Mouse (Mus musculus): ENCODE data around the gene Mtg1. TPM values are rescaled to one million over a fixed set of nuclear protein-coding genes. Genes with fewer than 3 reads are reported as not detected.

The Mtg1 gene
- total RNA-seq, 2 experiments from 2014 or later: 14.4 to 21.0 TPM

DNA sequence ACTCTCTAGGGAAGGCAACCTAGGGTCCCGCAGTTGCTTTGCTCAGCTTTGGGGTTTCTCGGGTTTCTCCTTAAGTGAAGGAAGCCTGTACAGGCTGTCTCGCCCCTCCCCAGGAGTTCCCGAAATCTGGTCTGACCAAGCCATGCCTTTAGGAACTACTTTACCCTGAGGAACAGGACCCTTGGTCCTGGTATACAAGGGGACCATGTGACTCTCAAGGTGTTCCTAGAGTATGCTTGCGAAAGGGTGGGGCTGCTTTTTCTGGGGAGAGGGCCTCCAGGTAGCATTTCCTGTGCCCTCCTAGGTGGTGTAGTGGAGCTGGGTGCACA is 11.4 kb upstream of the Mtg1 start:
- ATAC-seq (replicated peaks; ENCODE audit: poor library complexity, severe bottlenecking): no peak

DNA sequence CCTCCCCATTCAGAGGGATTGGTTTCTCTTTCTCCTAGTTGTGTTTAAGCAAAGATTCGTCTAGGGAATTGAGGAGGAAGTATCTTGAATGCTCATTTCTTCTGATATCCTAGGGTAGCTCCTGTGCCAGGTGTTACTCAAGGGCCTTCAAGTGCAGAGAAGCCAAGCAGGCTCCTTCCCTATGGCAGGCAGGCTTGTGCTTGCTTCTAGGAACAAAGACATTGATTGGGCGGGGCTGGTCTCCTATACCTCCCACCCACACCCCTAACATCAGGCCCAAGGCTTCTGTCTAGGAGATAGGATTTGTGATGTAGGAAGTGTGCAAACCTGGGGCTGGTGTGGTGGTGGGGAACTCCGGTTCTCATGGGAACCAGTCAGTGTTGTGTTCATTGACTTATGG is 10.4 kb upstream of the Mtg1 start:
- ATAC-seq (replicated peaks; ENCODE audit: poor library complexity, severe bottlenecking): peak; percentile 12

DNA sequence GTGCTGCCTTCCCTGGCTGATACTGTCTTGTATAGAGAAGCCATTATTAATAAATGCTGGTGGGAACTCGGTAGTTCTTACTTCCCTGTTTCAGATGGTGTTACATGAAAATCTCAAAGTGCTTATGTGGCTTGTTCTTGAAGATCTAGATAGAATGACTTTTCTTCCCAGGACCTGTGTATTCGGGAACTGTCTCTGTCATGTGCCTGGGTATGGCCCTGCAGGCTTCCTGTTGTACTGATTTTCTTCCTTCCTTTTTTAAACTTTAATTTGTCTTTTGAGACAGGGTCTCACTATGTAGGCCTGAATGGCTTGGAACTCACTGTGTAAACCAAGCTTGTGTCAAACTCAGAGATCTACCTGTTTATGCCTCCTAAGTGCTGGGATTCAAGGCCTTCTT is 9.5 kb upstream of the Mtg1 start:
- ATAC-seq (replicated peaks; ENCODE audit: poor library complexity, severe bottlenecking): 0 out of 2 replicates have a peak, but pooled peaks have one; percentile 3

DNA sequence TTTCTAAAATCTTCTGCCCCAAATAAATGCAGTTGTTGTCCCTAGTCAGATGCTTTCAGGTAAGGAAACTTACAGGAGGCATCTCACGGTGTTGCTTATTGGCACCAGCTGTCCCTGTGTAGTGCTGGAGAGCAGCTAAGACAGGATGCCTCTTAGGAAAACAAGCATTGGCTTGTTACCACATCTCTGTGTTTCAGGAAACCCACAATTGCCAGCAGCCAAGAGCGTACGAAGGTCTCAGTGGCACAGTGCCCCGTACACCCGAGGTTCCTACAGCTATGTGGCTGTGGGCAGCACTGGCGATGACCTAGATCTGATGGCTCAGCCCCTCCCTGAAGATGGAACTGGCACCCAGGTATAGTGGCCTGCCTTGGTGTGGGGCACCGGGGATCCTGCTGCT is 5.2 kb upstream of the Mtg1 start:
- peak; percentile 63 for ATAC-seq (replicated peaks; ENCODE audit: poor library complexity, severe bottlenecking)

DNA sequence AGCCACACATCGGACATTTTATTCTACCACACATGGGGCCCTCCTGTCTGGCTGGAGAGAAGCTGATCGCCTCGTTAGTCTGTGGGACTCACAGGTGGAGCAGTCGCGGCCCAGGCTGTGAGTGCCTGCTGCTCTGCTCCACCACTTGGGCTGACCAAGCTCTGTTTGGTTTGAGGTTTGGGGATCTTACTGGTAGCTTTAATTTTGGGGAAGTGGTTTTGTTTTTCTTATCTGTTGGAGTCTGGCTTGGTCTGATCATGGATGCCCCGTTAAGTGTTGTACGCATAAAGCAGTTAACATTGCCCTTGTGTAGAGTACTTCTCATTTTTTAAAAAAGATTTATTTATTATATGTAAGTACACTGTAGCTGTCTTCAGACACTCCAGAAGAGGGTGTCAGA is 3.3 kb upstream of the Mtg1 start:
- peak; percentile 27 for ATAC-seq (replicated peaks; ENCODE audit: poor library complexity, severe bottlenecking)

DNA sequence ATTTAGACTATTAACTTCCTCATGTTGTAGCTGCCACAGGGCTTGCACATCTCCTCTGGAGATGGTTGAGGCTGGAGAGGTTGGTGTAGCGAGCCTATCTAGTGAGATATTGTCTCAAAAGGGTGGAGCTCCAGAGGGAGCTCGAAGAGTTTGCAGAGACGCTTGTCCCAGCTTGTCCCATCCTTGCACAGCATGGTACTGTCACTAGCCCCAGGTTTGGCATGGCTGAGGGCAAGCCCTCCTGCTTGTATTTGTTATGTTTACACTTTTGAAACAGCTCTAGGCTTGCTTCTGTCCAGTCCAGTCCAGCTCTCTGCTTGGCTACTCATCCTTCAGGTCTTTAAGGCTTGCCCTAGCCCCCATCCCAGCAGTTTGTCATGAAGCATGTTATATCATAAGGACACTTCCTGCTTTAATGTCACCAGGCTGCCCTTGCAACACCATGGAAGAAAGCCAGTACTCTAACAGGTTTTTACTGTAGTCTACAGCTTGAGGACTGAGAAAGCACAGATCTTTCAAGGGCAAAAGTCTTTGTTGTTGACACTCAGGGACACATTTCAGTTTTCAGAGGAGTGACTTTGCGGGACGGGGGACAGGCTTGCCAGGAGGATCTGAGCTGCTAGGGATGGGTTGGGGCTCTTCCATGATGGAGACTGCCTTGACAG is 2.1 kb upstream of the Mtg1 start:
- peak; percentile 28 for ATAC-seq (replicated peaks; ENCODE audit: poor library complexity, severe bottlenecking)

DNA sequence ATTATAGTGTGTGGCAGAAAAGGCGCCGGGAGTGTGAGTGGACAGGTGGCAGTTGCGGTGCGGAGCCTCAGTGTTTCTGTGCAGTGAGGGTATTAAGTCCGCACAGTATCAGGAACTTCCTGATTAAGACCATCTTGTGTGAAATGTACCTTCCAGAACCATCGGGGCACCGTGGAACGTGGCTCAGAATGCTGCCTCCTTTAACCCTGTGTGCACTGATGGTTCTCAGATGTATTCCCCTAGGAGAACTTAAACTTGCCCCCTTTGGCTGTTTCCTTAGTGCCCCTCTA is 602 bp downstream of the Mtg1 start:
- no peak for ATAC-seq (replicated peaks; ENCODE audit: poor library complexity, severe bottlenecking)

DNA sequence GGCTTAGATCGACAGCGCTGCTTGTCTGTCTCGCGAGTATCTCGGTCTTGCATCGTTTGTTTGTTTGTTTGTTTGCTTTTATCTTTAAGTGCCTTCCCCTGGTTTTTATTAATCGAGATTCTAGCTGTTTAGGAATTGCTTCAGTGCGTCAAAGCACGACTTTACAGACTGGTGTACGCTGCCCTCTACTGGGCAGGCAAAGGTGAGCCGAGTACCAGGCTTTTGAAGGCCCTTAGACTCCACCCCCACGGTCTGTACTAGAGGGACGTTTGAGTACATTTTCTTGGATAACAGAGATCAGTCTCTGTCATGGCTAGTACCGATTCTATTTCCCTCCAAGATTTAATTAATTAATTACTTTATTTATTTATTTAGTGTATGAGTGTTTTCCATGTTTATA is 4.0 kb downstream of the Mtg1 start:
- peak; percentile 61 for ATAC-seq (replicated peaks; ENCODE audit: poor library complexity, severe bottlenecking)

DNA sequence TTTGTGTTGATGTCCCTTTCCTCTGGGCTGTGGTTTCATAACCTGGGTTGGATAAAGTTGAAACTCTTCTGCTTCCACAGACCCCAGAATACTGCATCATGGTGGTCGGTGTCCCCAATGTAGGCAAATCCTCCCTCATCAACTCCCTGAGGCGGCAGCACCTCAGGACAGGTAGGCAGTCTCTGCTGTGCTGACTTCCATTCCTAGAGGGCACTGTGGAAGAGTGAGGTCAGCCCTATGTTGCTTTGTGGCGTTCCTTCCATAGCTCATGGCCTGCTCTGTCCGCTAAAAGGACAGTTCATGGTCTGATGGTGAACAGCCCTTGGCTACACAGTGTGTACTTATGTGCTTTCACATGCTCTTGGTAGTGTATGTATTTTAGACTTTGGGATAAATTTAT is 7.2 kb downstream of the Mtg1 start:
- no peak for ATAC-seq (replicated peaks; ENCODE audit: poor library complexity, severe bottlenecking)

DNA sequence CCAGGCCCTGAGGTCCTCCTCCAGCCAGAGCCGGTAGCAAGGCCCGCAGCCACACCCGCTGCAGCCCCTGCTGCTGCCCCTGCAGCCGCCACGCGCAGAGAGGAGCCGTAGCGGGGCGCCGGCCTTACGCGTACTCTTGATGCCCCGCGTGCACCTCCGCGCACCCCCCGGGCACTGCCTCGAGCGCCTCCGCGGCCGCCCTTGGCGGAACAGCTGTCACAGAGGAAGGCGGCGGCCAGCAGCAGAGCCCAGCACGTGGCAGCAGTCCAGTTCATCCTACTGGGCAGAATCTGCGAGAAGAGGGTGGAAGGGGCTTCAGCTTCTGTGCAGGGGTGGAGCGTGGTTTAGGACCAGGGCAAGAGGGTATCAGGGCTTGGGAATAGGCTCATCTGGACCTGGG is 16.0 kb downstream of the Mtg1 start:
- peak; percentile 59; the same call in 1 of the 2 replicates for ATAC-seq (replicated peaks; ENCODE audit: poor library complexity, severe bottlenecking)

DNA sequence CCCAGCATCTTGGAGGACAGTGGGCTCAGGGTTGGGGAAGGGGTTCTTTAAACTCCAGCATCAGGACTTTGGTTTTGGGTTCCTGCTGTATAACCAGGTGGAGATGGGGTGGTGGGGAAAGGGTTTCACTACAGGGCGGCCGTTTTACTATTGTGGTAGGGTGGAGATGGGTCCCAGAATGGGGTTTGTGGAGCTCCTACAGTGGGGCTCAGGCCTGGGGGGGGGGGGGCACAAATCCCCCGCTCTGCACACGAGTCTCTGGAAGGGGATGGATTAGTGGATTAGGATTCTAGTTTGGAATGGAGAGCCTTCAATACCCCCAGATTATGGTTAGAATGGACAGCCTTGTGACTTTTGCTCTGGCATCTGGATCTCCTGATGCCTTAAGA is 16.5 kb downstream of the Mtg1 start:
- ATAC-seq (replicated peaks; ENCODE audit: poor library complexity, severe bottlenecking): no peak

DNA sequence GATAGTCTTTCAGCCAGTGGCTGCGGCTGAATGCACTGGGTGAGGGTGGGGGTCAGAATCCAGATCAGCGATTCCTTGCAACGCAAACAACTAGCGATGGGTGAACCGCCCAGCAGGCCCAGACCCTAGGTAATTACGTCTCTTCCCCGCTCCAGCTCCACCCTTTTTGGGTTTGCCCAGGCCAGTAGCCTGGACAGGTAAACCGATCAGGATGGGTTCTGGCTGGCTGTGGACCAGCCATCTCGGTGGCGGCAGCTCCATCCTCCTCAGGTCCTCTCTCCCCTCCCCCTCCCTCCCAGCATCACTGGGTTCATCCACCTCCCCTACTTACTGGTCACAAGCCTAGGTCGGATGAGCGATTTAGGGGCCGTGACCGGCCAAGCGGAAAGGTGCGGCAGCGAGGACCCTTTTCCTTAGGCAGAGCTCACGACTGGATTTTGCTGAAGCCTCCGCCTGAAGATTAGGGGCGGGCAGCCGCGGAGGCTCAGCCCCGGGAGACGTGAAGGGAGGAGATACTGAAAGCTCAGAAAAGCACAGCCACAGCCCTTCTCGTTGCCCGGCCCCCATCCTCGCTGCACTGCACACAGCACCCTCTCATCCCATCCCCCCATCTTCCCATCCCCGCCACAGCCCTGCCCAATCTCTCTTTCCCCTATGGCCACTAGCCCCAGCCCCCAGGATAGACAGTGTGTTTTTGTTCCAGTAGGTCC is 17.0 kb downstream of the Mtg1 start, which contains the start of gene Sprn:
TSS of gene Sprn (minus strand) at position 660 of the 710 bp plus-strand sequence.
- ATAC-seq (replicated peaks; ENCODE audit: poor library complexity, severe bottlenecking): no peak

DNA sequence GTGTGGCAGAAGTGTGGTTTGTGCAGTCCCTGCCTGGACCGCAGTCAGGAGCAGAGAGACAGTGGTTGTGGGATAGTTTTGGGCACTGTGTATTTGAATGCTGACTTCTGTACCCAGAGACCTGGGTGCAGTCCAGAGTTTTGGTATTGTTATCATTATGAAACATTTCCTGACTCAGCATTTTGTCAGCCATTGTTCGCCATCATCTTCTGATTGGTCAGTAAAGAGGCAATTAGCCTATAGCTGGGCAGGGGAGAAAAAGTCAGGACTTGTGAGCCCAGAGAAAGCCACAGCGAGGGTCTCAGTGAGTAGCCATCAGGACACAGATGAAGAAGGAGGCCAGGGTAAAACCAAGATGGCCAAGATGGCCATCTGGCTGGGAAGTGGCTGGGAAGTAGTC is 23.0 kb downstream of the Mtg1 start:
- no peak for ATAC-seq (replicated peaks; ENCODE audit: poor library complexity, severe bottlenecking)

DNA sequence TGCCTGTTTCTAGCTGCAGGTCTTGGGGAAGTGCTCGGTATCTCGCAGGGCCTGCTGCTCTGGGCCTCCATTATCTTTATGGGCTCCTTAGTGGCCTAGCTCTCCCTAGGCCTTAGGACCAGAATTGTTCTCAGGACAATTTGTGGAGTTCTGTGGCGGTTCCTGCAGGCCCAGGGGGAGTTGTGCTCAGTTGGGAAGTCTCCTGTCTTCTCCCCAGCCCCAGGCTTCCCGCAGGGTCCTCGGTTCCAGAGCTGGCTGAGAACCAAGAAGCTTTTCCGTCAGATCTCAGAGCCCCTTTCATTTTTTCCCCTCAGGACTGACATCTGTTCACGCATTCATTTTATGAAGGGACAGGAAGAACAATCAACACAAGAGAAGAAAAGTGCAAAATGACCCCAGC is 27.3 kb downstream of the Mtg1 start, which contains the start of gene Olfr522:
TSS of gene Olfr522 (minus strand) at position 101 of the 400 bp plus-strand sequence.
- ATAC-seq (replicated peaks; ENCODE audit: poor library complexity, severe bottlenecking): no peak

DNA sequence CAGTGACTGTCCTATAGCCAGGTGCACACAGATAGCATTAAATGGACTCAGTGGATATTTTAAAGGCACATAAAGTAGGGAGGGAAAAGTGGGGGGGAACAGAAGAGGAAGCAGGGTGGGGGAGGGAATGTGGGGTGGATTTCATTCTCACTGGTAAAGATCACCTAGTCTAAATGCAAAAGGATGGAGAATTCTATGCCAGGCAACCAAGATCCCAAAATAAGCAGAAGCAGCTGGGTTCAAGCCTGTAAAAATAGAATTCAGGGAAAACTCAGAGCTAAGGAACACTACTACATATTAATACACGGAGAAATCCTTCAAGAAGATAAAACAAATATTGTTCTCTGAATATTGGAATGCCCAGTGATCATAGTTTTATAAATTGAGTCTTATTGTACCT is 30.6 kb downstream of the Mtg1 start:
- ATAC-seq (replicated peaks; ENCODE audit: poor library complexity, severe bottlenecking): no peak

DNA sequence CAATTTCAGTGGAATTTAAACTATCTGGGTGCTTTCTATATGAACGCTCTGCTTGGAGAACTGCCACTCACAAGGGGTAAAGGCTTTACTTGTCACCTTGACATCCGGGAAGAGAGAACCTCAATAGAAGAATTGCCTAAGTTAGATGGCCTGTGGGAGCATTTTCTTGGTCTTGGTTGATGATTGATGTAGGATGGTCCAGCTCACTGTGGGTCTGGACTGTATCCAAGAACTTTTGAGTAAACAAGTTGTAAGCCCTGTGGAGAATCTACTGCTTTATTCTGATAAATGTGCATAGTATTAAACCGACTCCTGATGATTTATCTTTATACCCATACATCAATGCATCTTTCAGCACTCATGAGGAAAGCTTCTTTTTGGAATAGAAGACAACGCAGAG is 32.0 kb downstream of the Mtg1 start:
- ATAC-seq (replicated peaks; ENCODE audit: poor library complexity, severe bottlenecking): no peak

DNA sequence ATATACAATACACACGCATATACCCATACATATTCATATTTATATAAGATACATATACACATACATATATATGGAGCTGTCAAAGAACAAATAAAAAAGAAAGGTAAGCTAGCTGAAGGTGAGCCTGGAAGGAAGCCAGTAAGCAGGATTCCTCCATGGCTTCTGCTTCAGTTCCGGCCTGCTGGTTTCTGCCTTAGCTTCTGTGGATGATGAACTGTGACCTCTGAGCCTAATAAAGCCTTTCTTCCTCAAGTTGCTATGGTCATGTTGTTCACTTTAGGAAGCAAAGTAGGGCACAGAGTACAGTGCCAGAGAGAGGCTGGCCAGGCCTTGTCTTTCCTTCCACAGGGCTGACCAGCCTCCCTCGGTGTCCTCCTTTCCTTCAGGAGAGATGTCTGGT is 33.5 kb downstream of the Mtg1 start:
- no peak for ATAC-seq (replicated peaks; ENCODE audit: poor library complexity, severe bottlenecking)

DNA sequence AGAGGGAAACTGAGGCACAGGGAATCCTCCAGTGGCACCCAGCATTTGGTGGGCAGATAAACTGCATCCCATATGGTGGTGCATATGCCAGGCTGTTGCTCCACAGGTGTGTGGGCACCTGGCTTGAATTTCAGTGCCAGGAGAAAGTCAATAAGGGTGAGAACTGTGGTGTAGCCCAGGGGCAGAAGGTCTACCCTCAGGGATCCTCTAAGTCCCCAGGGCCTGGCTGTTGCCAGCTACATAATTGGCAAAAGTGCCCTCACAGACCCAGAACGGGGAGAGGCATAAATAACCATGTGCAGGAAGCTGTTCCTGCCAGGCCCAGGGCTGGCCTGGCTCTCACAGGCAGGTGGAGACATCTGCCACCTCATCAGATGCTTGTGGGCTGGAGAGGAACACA is 35.6 kb downstream of the Mtg1 start, which contains the start of gene Olfr523:
TSS of gene Olfr523 (plus strand) at position 282 of the 400 bp plus-strand sequence.
- no peak for ATAC-seq (replicated peaks; ENCODE audit: poor library complexity, severe bottlenecking)

DNA sequence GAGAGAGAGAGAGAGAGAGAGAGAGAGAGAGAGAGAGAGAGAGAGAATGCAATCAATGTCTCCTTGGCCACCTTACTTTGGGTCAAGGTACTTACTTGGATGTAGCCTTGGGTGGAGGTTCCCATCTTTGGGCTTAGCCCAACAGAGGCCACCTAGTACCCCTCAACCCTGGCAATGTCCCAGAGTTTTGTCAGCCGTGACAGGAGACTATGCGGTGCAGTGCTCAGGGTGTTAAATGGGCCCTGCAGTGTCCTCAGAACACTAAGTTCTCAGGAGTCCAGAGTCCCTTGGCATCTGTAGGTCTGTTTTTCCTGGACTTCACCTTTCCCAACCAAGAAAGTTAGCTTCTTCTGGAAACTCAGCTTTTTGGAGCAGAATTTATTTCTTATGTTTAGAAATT is 41.8 kb downstream of the Mtg1 start:
- no peak for ATAC-seq (replicated peaks; ENCODE audit: poor library complexity, severe bottlenecking)

DNA sequence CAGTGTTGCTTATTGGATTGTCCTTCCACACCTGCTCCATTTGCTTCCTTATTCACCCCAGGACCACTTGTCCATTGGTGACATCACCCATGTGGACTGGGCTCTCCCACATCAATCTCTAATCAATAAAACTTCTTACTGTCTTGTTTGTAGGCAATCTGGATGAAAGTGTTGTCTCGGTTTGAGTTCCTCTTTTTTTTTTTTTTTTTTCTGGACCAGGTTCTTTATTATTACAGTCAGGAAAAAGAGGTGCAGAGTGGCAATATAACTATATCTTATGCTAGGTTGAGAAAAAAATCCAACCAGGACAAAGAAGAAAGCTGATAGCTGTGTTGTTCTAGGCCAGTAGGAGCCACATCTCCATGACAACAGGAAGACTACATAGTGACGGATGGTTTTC is 43.3 kb downstream of the Mtg1 start:
- ATAC-seq (replicated peaks; ENCODE audit: poor library complexity, severe bottlenecking): no peak

DNA sequence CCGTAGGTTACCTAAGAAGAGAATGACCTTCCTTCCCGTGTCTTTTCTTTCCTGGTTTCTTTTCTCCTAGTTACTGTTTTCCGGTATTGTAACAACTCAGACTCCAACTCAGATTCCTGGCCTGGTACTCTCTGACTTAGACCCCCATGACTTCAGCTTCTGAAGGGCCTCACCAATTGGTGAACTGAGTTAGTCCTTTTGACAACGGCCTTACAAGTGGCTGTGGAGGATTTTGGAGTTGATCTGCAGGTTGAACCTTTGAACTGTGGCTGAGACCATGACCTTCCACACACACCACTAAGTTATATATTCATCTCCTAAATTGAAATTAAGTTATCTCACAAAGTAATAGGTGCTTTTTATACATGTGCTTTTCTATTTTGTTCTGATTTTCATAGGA is 46.8 kb downstream of the Mtg1 start:
- no peak for ATAC-seq (replicated peaks; ENCODE audit: poor library complexity, severe bottlenecking)

Measured in granulocyte monocyte progenitor cell, adult 5-6 weeks (primary cell).